Mouse (Mus musculus): Measurements from ENCODE around the gene Tmtc2.

DNA sequence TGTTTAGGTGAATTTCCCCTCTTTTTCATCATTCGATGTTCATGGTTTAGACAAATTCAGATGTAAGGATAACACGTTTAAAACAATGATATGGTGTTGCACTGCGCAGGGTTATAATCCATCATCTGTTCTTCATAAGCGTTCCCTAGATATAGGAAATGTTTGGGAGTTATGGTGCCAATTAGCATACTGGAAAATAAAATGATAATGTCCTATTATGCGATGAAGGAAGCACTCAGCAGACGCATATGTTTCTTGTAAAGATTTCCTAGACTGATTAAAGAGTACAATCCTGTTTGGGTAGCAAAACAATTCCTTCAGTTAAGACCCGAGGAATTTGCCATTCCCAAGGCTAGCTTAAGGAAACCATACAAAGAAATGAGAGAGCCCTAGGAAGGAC is 343.8 kb downstream of the Tmtc2 start:
- TF ChIP-seq GATA1 (IDR thresholded peaks at IDR 0.05; ENCODE audit: borderline replicate concordance, low read length) (no peak), FLI1 (IDR thresholded peaks at IDR 0.05; ENCODE audit: low read length) (no peak)

Measured in megakaryocyte, embryonic 14.5 days (primary cell).